Mouse (Mus musculus) MEL (cell line): ENCODE data around the gene Dclk1. TPM values are rescaled to one million over a fixed set of nuclear protein-coding genes. Genes with fewer than 3 reads are reported as not detected.

ENCODE experiments used
- DNase-seq: peaks from one replicate; pipeline ENCODE4 v3.0.0; 2011; ENCODE audit warnings: low read depth, low spot score
- H3K27ac ChIP-seq: 2 replicates; pipeline ENCODE4 v1.5.1; 2012; ENCODE audit warnings: low read depth, mild to moderate bottlenecking, control low read depth, low read length, moderate library complexity; ENCODE audit not compliant: control insufficient read depth
- H3K27me3 ChIP-seq, 2 experiments: fragments of 150-350 bp in 1 of 2; sonication (generic) in 1 of 2; 2 replicates each; pipeline ENCODE4 v1.6.1; 2012; ENCODE audit warnings: low read length in 2 of 2, mild to moderate bottlenecking in 2 of 2, improper control_type of control experiment in 1 of 2, moderate library complexity in 1 of 2; ENCODE audit not compliant: insufficient read depth in 2 of 2, control insufficient read depth in 1 of 2
- H3K36me3 ChIP-seq, 2 experiments: 2 replicates each; pipeline ENCODE4 v1.6.1; 2012 to 2014; ENCODE audit warnings: low read length in 2 of 2, improper control_type of control experiment in 1 of 2, inconsistent platforms in 1 of 2, mild to moderate bottlenecking in 1 of 2; ENCODE audit not compliant: insufficient read depth in 2 of 2, control insufficient read depth in 1 of 2
- H3K4me1 ChIP-seq, 2 experiments: fragments of 150-350 bp in 1 of 2; sonication (generic) in 1 of 2; 2 replicates each; pipeline ENCODE4 v1.6.1; 2012; ENCODE audit warnings: low read length in 2 of 2, improper control_type of control experiment in 1 of 2, mild to moderate bottlenecking in 1 of 2; ENCODE audit not compliant: insufficient read depth in 2 of 2, control insufficient read depth in 1 of 2
- H3K4me3 ChIP-seq, 2 experiments: fragments of 150-350 bp in 1 of 2; sonication (generic) in 1 of 2; 2 replicates each; pipeline ENCODE4 v1.5.1; 2012; ENCODE audit warnings: low read depth in 2 of 2, low read length in 2 of 2, mild to moderate bottlenecking in 2 of 2, moderate library complexity in 2 of 2, control low read depth in 1 of 2, improper control_type of control experiment in 1 of 2; ENCODE audit not compliant: control insufficient read depth in 1 of 2, insufficient read depth in 1 of 2
- H3K79me2 ChIP-seq: 2 replicates; pipeline ENCODE4 v1.6.1; 2012; ENCODE audit warnings: mild to moderate bottlenecking, low read length, moderate library complexity; ENCODE audit not compliant: control insufficient read depth, poor library complexity, insufficient read depth
- H3K9ac ChIP-seq: 2 replicates; pipeline ENCODE4 v1.6.1; 2012; ENCODE audit warnings: low read depth, mild to moderate bottlenecking, control low read depth, low read length, moderate library complexity; ENCODE audit not compliant: control insufficient read depth, poor library complexity, severe bottlenecking
- H3K9me3 ChIP-seq: fragments of 150-350 bp; sonication (generic); replicated peaks from 2 replicates; pipeline ENCODE4 v1.6.1; 2012; ENCODE audit warnings: mild to moderate bottlenecking, low read length, improper control_type of control experiment, moderate library complexity; ENCODE audit not compliant: insufficient read depth
- CHD1 ChIP-seq: IDR thresholded peaks from 2 replicates; pipeline ENCODE4 v1.6.1; 2012; ENCODE audit warnings: low read depth, mild to moderate bottlenecking, inconsistent platforms, low read length, improper control_type of control experiment
- ELF1 ChIP-seq: IDR thresholded peaks from 2 replicates; pipeline ENCODE4 v1.6.1; 2014; ENCODE audit warnings: low read depth, mild to moderate bottlenecking, inconsistent platforms, low read length, improper control_type of control experiment, moderate library complexity
- EP300 ChIP-seq, 2 experiments: IDR thresholded peaks; 2 replicates each; pipeline ENCODE4 v1.6.1; 2011; ENCODE audit warnings: improper control_type of control experiment in 2 of 2, low read length in 2 of 2, low read depth in 1 of 2, mild to moderate bottlenecking in 1 of 2
- KAT2A ChIP-seq: conservative IDR thresholded peaks from 2 replicates; pipeline ENCODE4 v1.6.1; 2012; ENCODE audit warnings: low read depth, low read length, improper control_type of control experiment, inconsistent platforms
- MAFK ChIP-seq: IDR thresholded peaks from 2 replicates; pipeline ENCODE4 v1.6.1; 2011; ENCODE audit warnings: low read depth, mild to moderate bottlenecking, low read length, improper control_type of control experiment, borderline replicate concordance
- MAZ ChIP-seq: IDR thresholded peaks from 2 replicates; pipeline ENCODE4 v1.6.1; 2012; ENCODE audit warnings: low read depth, mild to moderate bottlenecking, inconsistent platforms, low read length, improper control_type of control experiment
- MEF2A ChIP-seq: IDR thresholded peaks from 2 replicates; pipeline ENCODE4 v1.6.1; 2014; ENCODE audit warnings: low read depth, mild to moderate bottlenecking, inconsistent platforms, low read length, improper control_type of control experiment; ENCODE audit not compliant: poor library complexity, insufficient replicate concordance, severe bottlenecking; ENCODE audit errors: extremely low read depth
- MXI1 ChIP-seq: IDR thresholded peaks from 2 replicates; pipeline ENCODE4 v1.6.1; 2011; ENCODE audit warnings: mild to moderate bottlenecking, low read depth, low read length, improper control_type of control experiment
- MYB ChIP-seq: IDR thresholded peaks from 2 replicates; pipeline ENCODE4 v1.6.1; 2011; ENCODE audit warnings: mild to moderate bottlenecking, low read depth, low read length, improper control_type of control experiment
- MYC ChIP-seq: IDR thresholded peaks from 2 replicates; pipeline ENCODE4 v1.6.1; 2011; ENCODE audit warnings: low read depth, mild to moderate bottlenecking, low read length, improper control_type of control experiment, moderate library complexity
- NRF1 ChIP-seq: IDR thresholded peaks from 2 replicates; pipeline ENCODE4 v1.6.1; 2014; ENCODE audit warnings: low read depth, mild to moderate bottlenecking, inconsistent platforms, low read length, improper control_type of control experiment, moderate library complexity; ENCODE audit not compliant: poor library complexity, insufficient read depth, severe bottlenecking
- POLR2AphosphoS5 ChIP-seq: IDR thresholded peaks from 2 replicates; pipeline ENCODE4 v1.6.1; 2012; ENCODE audit warnings: low read depth, borderline replicate concordance, mild to moderate bottlenecking, inconsistent platforms, low read length, moderate library complexity, mixed read lengths
- RAD21 ChIP-seq: IDR thresholded peaks from 2 replicates; pipeline ENCODE4 v1.6.1; 2011; ENCODE audit warnings: mild to moderate bottlenecking, low read depth, low read length, improper control_type of control experiment
- RCOR1 ChIP-seq: IDR thresholded peaks from 2 replicates; pipeline ENCODE4 v1.6.1; 2012; ENCODE audit warnings: low read depth, mild to moderate bottlenecking, inconsistent platforms, low read length, improper control_type of control experiment
- TAL1 ChIP-seq: IDR thresholded peaks from 2 replicates; pipeline ENCODE4 v1.6.1; 2012; ENCODE audit warnings: mild to moderate bottlenecking, inconsistent platforms, low read length, moderate library complexity, mixed read lengths
- TBP ChIP-seq: IDR thresholded peaks from 2 replicates; pipeline ENCODE4 v1.8.0; 2011; ENCODE audit warnings: low read depth, low read length, improper control_type of control experiment
- TCF12 ChIP-seq: IDR thresholded peaks from 2 replicates; pipeline ENCODE4 v1.6.1; 2014; ENCODE audit warnings: low read depth, mild to moderate bottlenecking, inconsistent platforms, low read length, improper control_type of control experiment, moderate library complexity
- USF2 ChIP-seq, 2 experiments: IDR thresholded peaks; 2 replicates each; pipeline ENCODE4 v1.6.1; 2011 to 2012; ENCODE audit warnings: improper control_type of control experiment in 2 of 2, low read length in 2 of 2, borderline replicate concordance in 1 of 2, inconsistent platforms in 1 of 2, low read depth in 1 of 2, mild to moderate bottlenecking in 1 of 2; ENCODE audit not compliant: insufficient read depth in 1 of 2
- ZKSCAN1 ChIP-seq: IDR thresholded peaks from 2 replicates; pipeline ENCODE4 v1.6.1; 2012; ENCODE audit warnings: low read depth, mild to moderate bottlenecking, inconsistent platforms, low read length, improper control_type of control experiment, moderate library complexity
- polyA plus RNA-seq, 2 experiments: library from polyadenylated mRNA; stranded (reverse) in 1 of 2; unstranded in 1 of 2; fragments of >175 nt in 1 of 2; fragments of >200 nt in 1 of 2; gene quantifications; 2 replicates each; pipeline versions ENCODE4 v1.2.1 to v1.2.4; 2012; ENCODE audit warnings: low replicate concordance in 2 of 2, low read depth in 1 of 2; ENCODE audit not compliant: insufficient read length in 2 of 2, insufficient read depth in 1 of 2, missing spikeins in 1 of 2
- total RNA-seq: library from RNA; depleted of rRNA; stranded (reverse); fragments of 300-350 nt; gene quantifications from 2 replicates; pipeline ENCODE4 v1.2.3, GENCODE M21; 2012

Gene Dclk1
- total and polyA plus RNA-seq, 3 experiments = not detected

- TF ChIP-seq RCOR1 (no peak), MAFK (no peak), MEF2A (no peak), CHD1 (no peak), POLR2AphosphoS5 (no peak), USF2 (IDR thresholded peaks at IDR 0.05; ENCODE audit: borderline replicate concordance in 1 of 2, insufficient read depth in 1 of 2, low read depth in 1 of 2, low read length in 2 of 2) (no peak), MXI1 (no peak), TAL1 (no peak), RAD21 (no peak), KAT2A (no peak), MYB (no peak), TBP (no peak), MAZ (no peak)
- TF ChIP-seq, all 39 proteins: peak for 0
- Histone ChIP-seq H3K27me3 (no peaks in the 10 kb centered on the region), H3K4me1 (no peaks in the 10 kb centered on the region), H3K36me3 (no peaks in the 10 kb centered on the region), H3K27ac (no peak overlapping the region), H3K4me3 (no peak overlapping the region), H3K9ac (no peak overlapping the region), H3K9me3 (no peaks in the 10 kb centered on the region), H3K79me2 (no peaks in the 10 kb centered on the region)
- no peak for DNase-seq
Observed at GRCm38 (mm10) chr3:55272536-55272935, 30.4 kb downstream of the Dclk1 start.

GRCm38 (mm10) chr3:55276446-55276845 lies 34.3 kb downstream of the Dclk1 start:
- no peaks in the 10 kb centered on the region for H3K36me3 ChIP-seq
- no peaks in the 10 kb centered on the region for H3K4me1 ChIP-seq
- no peak overlapping the region for H3K4me3 ChIP-seq
- no peaks in the 10 kb centered on the region for H3K9me3 ChIP-seq
- H3K27ac ChIP-seq = no peak overlapping the region
- H3K79me2 ChIP-seq = no peaks in the 10 kb centered on the region
- H3K27me3 ChIP-seq = no peaks in the 10 kb centered on the region
- DNase-seq = no peak
- TF ChIP-seq EP300 (IDR thresholded peaks at IDR 0.05; ENCODE audit: low read depth in 1 of 2, low read length in 2 of 2) = no peak
- TF ChIP-seq RAD21 = no peak
- no peak for TF ChIP-seq NRF1
- no peak for TF ChIP-seq ELF1
- TF ChIP-seq TCF12 = no peak
- TF ChIP-seq MAZ = no peak
- TF ChIP-seq ZKSCAN1 = no peak
- no peak for TF ChIP-seq RCOR1
- no peak for TF ChIP-seq MYC
- TF ChIP-seq MYB = no peak
- no peak overlapping the region for H3K9ac ChIP-seq
